Mouse (Mus musculus): Measurements from ENCODE around the gene Ddost. TPM values are rescaled to one million over a fixed set of nuclear protein-coding genes. Genes with fewer than 3 reads are reported as not detected.

Gene Ddost
- polyA plus RNA-seq, 1 experiment from 2014 or later, result 273 TPM

DNA sequence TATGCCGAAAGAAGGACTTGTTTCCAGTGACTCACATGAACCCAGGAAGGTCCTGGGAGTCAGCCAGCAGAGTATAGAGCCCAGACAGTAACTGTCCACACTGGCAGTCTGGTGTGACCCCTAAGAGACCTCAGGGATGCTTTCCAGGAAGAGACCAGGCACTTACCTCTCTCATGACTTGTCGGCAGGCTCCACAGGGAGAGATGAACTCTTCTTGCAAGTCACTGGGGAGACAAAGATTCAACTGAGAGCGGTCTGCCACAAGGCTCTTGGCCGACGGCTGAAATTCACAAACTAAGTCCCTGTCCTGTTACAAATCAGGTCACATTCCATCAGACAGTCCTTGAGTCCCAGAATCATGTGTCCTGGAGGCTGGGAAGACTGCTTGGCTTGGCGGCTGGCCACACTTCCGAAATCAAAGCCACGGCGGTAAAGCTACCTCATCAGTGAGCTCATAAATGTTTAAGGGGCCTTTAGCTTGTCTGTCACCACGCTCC is 38.9 kb downstream of the Ddost start:
- H3K27me3 ChIP-seq (replicated peaks; ENCODE audit: low read depth, poor library complexity, severe bottlenecking), result no peaks in the 10 kb centered on the region
- peaks cover 8% of the 10 kb centered on the region; the same call in 1 of the 2 replicates for H3K4me1 ChIP-seq
- H3K27ac ChIP-seq (replicated peaks), result no peak overlapping the region
- no peak for DNase-seq (ENCODE audit: low spot score)
- H3K9me3 ChIP-seq, result no peaks in the 10 kb centered on the region
- 80% methylated on average over 10 of the region's 10 CpGs for WGBS
- H3K36me3 ChIP-seq (replicated peaks), result no peaks in the 10 kb centered on the region
- H3K4me3 ChIP-seq, result no peak overlapping the region

DNA sequence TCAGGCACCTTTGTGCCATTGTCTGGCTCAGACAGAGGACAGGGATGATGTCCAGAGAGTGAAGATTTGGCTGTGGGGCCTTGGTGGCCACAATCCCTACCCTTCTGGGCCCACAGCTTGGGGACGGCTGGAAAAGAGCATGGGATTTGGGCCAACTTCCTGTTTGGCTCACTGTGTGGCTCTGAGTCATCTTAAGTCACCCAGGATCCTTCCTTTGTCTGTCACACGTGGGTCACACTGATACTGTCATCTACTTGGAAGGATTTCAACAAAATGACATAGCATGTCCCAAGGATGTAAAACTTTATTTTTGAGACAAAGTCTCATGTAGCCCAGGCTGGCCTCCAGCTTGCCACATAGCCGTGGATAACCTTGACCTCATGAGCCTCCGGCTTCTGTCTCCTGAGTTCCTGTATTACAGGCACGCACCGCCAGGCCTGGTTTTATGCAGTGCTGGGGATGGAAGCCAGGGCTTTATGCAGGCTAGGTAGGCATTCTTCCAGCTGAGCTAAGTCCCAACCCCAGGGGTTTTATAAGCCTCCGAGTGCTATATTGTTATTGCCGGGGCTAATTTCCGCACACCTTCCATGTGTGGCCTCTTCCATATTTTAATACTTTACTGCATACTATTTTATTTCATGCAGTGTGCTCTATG is 40.5 kb downstream of the Ddost start:
- peaks cover 8% of the 10 kb centered on the region; the same call in 1 of the 2 replicates for H3K4me1 ChIP-seq
- WGBS, result 83% methylated on average over 9 of the region's 9 CpGs
- no peak overlapping the region for H3K4me3 ChIP-seq
- no peak overlapping the region for H3K27ac ChIP-seq (replicated peaks)
- no peak for DNase-seq (ENCODE audit: low spot score)
- no peaks in the 10 kb centered on the region for H3K9me3 ChIP-seq
- no peaks in the 10 kb centered on the region for H3K27me3 ChIP-seq (replicated peaks; ENCODE audit: low read depth, poor library complexity, severe bottlenecking)
- H3K36me3 ChIP-seq (replicated peaks), result no peaks in the 10 kb centered on the region

DNA sequence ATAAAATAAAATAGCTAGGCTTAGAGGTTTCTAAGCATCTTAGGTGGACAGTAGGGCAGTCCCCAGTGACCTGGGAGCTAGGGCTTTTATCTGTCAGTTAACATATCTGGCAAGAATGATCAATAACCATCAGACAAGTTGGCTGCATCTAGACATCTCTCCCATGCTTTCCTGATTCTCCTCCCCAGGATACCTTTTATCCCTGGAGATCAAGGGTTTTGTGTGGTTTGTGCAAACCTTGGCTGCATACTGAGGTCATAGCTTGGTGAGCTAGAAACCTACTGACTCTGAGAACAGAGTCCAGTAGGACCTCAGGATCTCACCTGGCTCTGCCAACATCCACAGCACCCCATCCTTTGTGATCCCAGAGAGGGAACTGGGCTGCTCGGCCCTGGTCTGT is 42.8 kb downstream of the Ddost start:
- no peak for DNase-seq (ENCODE audit: low spot score)
- H3K27me3 ChIP-seq (replicated peaks; ENCODE audit: low read depth, poor library complexity, severe bottlenecking), result no peaks in the 10 kb centered on the region
- 74% methylated on average over 1 of the region's 1 CpGs for WGBS
- H3K27ac ChIP-seq (replicated peaks), result no peak overlapping the region
- no peaks in the 10 kb centered on the region for H3K36me3 ChIP-seq (replicated peaks)
- H3K9me3 ChIP-seq, result no peaks in the 10 kb centered on the region
- no peak overlapping the region for H3K4me3 ChIP-seq
- H3K4me1 ChIP-seq, result 0 out of 2 replicates have a peak, but pooled peaks cover 5% of the 10 kb centered on the region

DNA sequence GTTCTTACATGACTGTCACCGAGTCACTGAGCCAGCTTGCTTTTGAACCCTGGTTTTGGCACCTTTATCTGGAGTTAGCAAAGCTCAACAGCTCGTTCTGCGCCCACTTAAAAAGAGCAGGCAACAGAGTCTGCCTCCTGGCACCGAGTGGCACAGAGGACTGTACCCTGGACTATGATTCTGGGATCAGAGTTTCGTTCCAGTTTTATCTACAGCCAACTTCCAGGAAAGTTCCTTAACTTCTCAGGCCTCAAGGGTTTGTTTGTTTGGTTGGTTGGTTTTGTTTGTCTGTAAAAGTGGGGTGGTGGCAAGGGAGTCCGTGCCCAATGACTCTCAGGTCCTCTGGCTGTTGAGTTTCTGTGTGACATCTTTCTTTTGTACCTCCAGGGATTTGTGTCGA is 44.2 kb downstream of the Ddost start:
- H3K27ac ChIP-seq (replicated peaks), result no peak overlapping the region
- H3K27me3 ChIP-seq (replicated peaks; ENCODE audit: low read depth, poor library complexity, severe bottlenecking), result no peaks in the 10 kb centered on the region
- 79% methylated on average over 7 of the region's 7 CpGs for WGBS
- H3K4me3 ChIP-seq, result no peak overlapping the region
- H3K9me3 ChIP-seq, result no peaks in the 10 kb centered on the region
- no peak for DNase-seq (ENCODE audit: low spot score)
- H3K4me1 ChIP-seq, result no peaks in the 10 kb centered on the region
- no peaks in the 10 kb centered on the region for H3K36me3 ChIP-seq (replicated peaks)

DNA sequence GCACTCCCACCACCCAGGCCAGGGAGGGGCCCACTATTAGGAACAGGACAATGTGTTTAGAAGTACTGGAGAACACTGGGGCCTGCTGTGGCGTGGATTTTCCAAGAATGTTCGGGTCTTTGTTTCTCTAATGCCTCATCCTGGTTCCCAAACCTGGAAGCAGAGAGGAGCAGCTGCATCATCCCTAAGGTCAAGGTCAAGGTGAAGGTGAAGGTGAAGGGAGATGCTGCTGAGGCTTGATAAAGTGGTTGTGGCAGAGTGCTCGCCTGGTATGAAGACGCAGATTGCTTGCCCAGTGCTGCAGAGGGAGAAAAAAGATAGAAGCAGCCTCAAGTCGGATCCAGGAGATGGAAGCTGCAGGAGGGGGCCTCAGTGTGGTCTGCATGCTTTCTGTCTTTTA is 47.3 kb downstream of the Ddost start:
- Histone ChIP-seq H3K36me3 (replicated peaks) (no peaks in the 10 kb centered on the region), H3K27me3 (replicated peaks; ENCODE audit: low read depth, poor library complexity, severe bottlenecking) (no peaks in the 10 kb centered on the region), H3K4me3 (no peak overlapping the region), H3K9me3 (no peaks in the 10 kb centered on the region), H3K27ac (replicated peaks) (no peak overlapping the region), H3K4me1 (no peaks in the 10 kb centered on the region)
- no peak for DNase-seq (ENCODE audit: low spot score)
- 79% methylated on average over 5 of the region's 5 CpGs for WGBS

DNA sequence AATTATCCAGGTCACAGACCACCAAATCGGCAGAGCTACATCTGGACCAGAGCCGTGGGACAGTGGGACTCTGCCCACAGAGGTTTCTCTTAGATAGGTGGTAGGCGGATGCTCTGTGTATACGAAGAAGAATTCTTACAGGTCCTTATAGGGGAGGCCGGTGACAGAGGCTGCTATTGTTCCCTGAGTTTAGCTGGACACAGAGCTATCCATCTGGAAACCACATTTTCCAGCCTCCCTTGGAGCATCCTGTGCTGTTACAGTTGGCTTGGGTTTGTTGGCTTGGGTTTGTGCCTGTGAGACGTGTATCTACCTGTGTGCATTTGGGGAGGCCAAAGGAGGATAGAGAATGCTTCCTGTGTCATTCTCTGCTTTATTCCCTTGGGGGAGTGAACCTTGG is 48.2 kb downstream of the Ddost start:
- H3K36me3 ChIP-seq (replicated peaks), result no peaks in the 10 kb centered on the region
- no peaks in the 10 kb centered on the region for H3K4me1 ChIP-seq
- DNase-seq (ENCODE audit: low spot score), result no peak
- H3K9me3 ChIP-seq, result no peaks in the 10 kb centered on the region
- no peak overlapping the region for H3K27ac ChIP-seq (replicated peaks)
- no peak overlapping the region for H3K4me3 ChIP-seq
- no peaks in the 10 kb centered on the region for H3K27me3 ChIP-seq (replicated peaks; ENCODE audit: low read depth, poor library complexity, severe bottlenecking)
- WGBS, result 72% methylated on average over 6 of the region's 6 CpGs

DNA sequence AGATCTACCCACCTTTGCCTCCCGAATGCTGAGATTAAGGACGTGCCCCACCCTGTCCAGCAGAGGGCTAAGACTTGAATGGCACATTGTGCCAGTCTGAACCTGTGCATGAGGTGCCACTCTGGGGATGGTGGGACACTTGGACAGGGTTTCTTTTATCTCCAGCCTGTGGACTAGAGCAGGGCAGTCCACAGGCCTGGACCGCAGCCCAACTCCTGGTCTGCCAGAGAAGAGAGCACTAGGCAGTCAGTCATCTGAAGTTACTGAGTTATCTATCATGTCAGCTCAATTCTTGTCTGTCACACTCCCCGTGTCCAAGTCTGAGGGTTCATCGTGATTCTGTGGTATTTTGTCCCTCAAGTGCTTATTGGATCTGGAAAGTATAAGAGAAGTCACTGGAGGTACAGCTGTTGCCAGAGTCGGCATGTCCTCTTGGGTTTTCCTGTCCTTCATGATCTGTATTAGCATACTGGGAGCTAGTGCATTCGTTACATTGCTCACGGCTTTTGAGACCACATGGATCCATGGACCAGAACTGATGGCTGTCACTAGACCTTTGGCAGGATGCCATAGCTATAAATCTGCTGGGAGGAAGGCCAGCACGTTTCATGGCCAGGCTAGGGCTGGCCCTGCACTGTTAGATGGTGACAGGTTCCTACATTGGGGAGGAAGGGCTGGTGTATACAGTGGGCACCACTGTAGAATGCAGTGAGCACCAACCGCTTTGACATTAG is 49.1 kb downstream of the Ddost start:
- no peak for DNase-seq (ENCODE audit: low spot score)
- H3K9me3 ChIP-seq, result no peaks in the 10 kb centered on the region
- no peaks in the 10 kb centered on the region for H3K36me3 ChIP-seq (replicated peaks)
- H3K27me3 ChIP-seq (replicated peaks; ENCODE audit: low read depth, poor library complexity, severe bottlenecking), result no peaks in the 10 kb centered on the region
- WGBS, result 87% methylated on average over 10 of the region's 10 CpGs
- H3K27ac ChIP-seq (replicated peaks), result no peak overlapping the region
- no peaks in the 10 kb centered on the region for H3K4me1 ChIP-seq
- H3K4me3 ChIP-seq, result no peak overlapping the region

DNA sequence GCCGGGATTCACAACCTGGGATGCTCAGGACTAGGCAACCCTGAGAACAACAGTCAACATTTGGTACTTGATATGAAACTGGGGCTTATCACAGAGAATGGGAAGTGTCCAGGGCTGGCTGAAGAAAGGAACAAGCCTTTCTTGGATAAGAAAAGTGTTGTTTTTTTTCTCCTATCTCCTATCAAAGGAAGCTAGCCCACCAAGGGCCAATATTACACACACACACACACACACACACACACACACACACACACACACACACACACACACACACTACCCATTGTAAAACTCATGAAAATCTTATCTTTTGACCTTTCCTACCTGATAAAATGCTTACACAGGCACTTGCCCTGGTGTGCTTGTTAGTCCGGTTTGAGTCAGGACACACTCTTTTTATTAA is 51.0 kb downstream of the Ddost start:
- Histone ChIP-seq H3K36me3 (replicated peaks) (no peaks in the 10 kb centered on the region), H3K4me3 (no peak overlapping the region), H3K9me3 (no peaks in the 10 kb centered on the region), H3K27ac (replicated peaks) (no peak overlapping the region), H3K4me1 (no peaks in the 10 kb centered on the region), H3K27me3 (replicated peaks; ENCODE audit: low read depth, poor library complexity, severe bottlenecking) (peaks cover 2% of the 10 kb centered on the region)
- DNase-seq (ENCODE audit: low spot score), result no peak
- 87% methylated on average over 2 of the region's 2 CpGs for WGBS

DNA sequence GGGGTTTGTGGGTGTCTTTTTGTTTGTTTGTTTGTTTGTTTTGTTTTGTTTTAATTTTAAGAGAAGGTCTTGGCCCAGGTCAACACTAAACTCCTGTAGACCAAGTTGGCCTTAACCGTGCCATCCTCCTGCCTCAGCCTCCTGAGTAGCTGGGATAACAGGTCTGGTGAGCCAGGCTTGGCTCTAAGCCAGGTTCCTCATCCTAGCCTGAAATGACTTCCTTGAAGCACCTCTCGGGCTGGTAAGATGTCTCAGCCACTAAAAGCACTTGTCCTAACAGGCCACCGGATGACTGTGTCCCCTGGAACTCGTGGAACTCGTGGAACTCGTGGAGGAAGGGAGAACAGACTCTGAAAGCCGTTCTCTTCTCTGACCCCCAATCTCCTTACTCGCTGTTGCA is 51.6 kb downstream of the Ddost start:
- WGBS, result 89% methylated on average over 8 of the region's 8 CpGs
- Histone ChIP-seq H3K27ac (replicated peaks) (no peak overlapping the region), H3K9me3 (no peaks in the 10 kb centered on the region), H3K4me3 (no peak overlapping the region), H3K36me3 (replicated peaks) (no peaks in the 10 kb centered on the region), H3K4me1 (peaks cover 2% of the 10 kb centered on the region), H3K27me3 (replicated peaks; ENCODE audit: low read depth, poor library complexity, severe bottlenecking) (peaks cover 8% of the 10 kb centered on the region)
- no peak for DNase-seq (ENCODE audit: low spot score)

DNA sequence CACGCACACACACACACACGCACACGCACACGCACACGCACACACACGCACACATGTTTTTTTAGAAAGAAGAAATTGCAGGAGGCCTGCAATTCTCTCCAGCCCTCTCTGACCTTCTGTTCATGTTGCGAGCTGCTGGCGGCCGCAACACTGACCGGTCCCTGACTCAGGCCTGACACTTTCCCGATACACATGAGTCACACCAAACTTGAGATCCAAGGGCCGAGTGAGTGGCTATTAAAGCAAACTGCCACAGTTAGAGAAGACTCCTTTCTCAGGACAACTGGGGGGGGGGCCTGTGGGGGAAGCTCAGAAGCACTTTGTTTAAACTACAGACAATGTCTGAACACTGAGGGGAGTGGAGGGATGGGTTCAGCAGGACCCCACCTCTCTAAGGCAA is 52.0 kb downstream of the Ddost start:
- Histone ChIP-seq H3K27me3 (replicated peaks; ENCODE audit: low read depth, poor library complexity, severe bottlenecking) (peaks cover 12% of the 10 kb centered on the region), H3K4me1 (peaks cover 6% of the 10 kb centered on the region), H3K27ac (replicated peaks) (no peak overlapping the region), H3K36me3 (replicated peaks) (no peaks in the 10 kb centered on the region), H3K9me3 (no peaks in the 10 kb centered on the region), H3K4me3 (no peak overlapping the region)
- no peak for DNase-seq (ENCODE audit: low spot score)
- WGBS, result 93% methylated on average over 12 of the region's 12 CpGs

DNA sequence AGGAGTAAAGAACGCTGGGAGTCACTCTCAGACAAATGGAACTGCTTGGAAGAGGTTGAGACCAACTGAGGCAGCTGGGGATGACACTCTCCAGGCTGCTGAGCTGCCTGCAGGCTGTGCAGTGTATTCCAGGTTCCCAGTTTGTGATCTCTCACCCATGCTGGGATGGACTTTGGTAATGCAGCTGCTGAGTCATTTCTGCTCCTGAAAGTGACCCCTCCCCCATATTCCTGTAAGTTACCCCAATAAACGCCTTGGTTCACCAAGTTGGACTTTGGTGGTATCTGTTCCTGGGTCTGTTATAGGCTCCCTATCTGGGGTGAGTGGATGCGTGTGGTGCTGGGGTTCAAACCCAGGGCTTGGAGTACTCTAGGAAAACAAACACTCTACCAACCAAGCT is 53.6 kb downstream of the Ddost start:
- WGBS, result 81% methylated on average over 3 of the region's 3 CpGs
- H3K36me3 ChIP-seq (replicated peaks), result no peaks in the 10 kb centered on the region

DNA sequence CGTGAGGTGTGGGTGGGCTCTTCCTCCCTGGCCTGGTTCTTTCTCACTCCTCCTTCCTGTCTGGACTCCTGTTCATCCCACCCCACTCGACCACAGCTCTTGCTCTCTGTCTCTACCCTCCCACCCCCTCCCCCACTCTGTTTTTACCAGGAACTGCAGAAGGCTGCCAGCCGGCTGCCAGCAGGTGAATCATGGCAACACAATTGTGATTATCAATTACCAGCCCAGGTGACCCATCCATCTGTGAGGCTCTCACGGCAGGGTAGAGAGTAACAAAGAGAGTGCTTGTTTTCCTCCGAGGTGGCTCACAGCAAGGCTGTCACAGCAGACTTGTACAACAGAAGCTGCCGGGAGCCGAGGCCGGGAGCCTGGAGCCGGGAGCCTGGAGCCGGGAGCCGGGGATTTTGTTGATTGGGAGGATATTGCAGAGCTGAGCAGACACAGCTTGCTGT is 56.9 kb downstream of the Ddost start:
- peaks cover 30% of the 10 kb centered on the region for H3K27me3 ChIP-seq (replicated peaks; ENCODE audit: low read depth, poor library complexity, severe bottlenecking)
- 6% methylated on average over 11 of the region's 11 CpGs for WGBS
- no peaks in the 10 kb centered on the region for H3K36me3 ChIP-seq (replicated peaks)
- H3K4me1 ChIP-seq, result peaks cover 13% of the 10 kb centered on the region
- peak; percentile 22 for DNase-seq (ENCODE audit: low spot score)
- peak overlapping the region; percentile 28; the same call in 1 of the 2 replicates for H3K4me3 ChIP-seq
- H3K9me3 ChIP-seq, result no peaks in the 10 kb centered on the region
- H3K27ac ChIP-seq (replicated peaks), result no peak overlapping the region

More for the DNA sequence above, 53.6 kb downstream of the Ddost start:
- Histone ChIP-seq H3K27ac (replicated peaks) (no peak overlapping the region), H3K9me3 (no peaks in the 10 kb centered on the region), H3K4me1 (peaks cover 9% of the 10 kb centered on the region), H3K27me3 (replicated peaks; ENCODE audit: low read depth, poor library complexity, severe bottlenecking) (peaks cover 22% of the 10 kb centered on the region), H3K4me3 (no peak overlapping the region)
- no peak for DNase-seq (ENCODE audit: low spot score)

Measured in embryonic facial prominence, embryonic 10.5 days (tissue).